Mouse (Mus musculus): ENCODE measurements at regions not wholly inside any gene's neighbourhood (a gene's known extent, or its start where the extent isn't known, plus 50 kb on each side); places are given as distances from the start of the nearest gene placed in this dataset.

DNA sequence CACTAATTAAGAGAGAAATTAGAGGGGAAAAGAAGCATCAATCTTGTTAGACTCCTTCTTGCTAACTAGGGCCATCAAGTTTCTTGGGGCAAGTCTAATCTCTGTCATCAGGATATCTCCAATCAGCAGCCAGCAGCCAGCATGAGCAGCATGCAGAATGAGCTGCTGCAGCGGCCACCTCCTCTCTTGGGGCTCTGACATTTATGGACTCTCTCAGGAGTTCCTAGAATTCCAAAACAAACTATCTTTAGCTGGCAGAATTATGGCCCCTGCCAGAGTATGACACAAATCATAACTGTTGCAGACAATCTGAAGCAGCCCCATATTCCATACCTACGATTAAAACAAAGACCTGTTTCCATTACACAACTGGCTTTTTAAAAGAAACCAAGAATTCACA, 56.0 kb upstream of the Tfap2a start:
- DNase-seq = no peak

DNA sequence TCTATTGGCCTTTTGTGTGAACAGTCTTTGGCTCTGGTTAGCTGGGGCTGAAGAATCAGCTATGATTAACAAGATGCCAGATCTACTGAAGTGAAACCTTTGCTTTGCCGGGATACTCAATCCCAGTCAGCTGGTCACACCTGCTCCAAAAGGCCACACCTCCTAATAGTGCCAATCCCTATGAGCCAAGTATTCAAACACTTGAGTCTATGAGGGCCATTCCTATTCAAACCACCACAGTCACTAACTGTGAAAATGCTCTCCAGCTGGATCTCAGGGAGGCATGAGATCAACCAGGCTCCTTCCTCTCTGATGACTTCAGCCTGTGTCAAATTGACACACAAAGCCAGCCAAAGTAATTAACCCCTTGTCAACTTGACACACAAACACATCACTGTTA, 54.8 kb upstream of the Tfap2a start:
- DNase-seq = peak; percentile 6 to 31

DNA sequence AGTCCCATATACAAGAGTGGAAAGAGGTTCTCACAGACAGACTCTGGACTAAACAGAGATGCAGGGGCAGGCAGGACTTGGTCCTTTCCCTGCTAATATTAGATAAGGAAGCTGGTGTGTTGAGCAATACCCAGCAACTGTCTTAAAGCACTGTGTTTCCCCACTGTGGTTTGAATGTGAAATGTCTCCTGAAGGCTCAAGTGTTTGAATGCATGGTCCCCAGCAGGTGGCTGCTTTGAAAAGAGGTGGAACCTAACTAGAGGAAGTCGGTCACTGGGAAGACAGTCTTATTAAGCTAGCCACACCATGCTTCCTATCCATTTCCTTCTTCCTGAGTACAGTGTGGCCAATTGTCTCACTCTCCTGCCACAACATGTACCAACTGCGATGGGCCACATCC, 50.0 kb upstream of the Tfap2a start:
- no peak for DNase-seq
